Mouse (Mus musculus): ENCODE results near the gene H2-K1.

- no peak for TF ChIP-seq CTCF (IDR thresholded peaks at IDR 0.05; ENCODE audit: low read depth, low read length)
- no peak for TF ChIP-seq POLR2A (IDR thresholded peaks at IDR 0.05; ENCODE audit: insufficient read depth, low read length)
Measured at GRCm38 (mm10) chr17:33965082-33965845, 34.9 kb downstream of the H2-K1 start.
